Mouse (Mus musculus) brown adipose tissue, adult 24 weeks (tissue): ENCODE results near the gene Mvb12a. TPM values are rescaled to one million over a fixed set of nuclear protein-coding genes. Genes with fewer than 3 reads are reported as not detected.

ENCODE experiments used
- H3K27ac ChIP-seq: fragments of 200-500 bp; replicated peaks from 2 replicates; pipeline ENCODE4 v1.5.1; 2012; ENCODE audit warnings: low read depth, mild to moderate bottlenecking, low read length
- H3K4me1 ChIP-seq: fragments of 200-500 bp; 2 replicates; pipeline ENCODE4 v1.6.1; 2012; ENCODE audit warnings: low read length, mixed read lengths; ENCODE audit not compliant: control insufficient read depth, insufficient read depth, insufficient read length
- H3K4me3 ChIP-seq: fragments of 200-500 bp; 2 replicates; pipeline ENCODE4 v1.5.1; 2012; ENCODE audit warnings: low read depth, mild to moderate bottlenecking, low read length, moderate library complexity; ENCODE audit not compliant: insufficient read depth
- polyA plus RNA-seq: library from polyadenylated mRNA; stranded (reverse); fragments of >200 nt; gene quantifications from 2 replicates; pipeline ENCODE4 v1.2.4, GENCODE M21; 2012; ENCODE audit not compliant: missing spikeins, insufficient read depth, insufficient read length

Mvb12a gene
- polyA plus RNA-seq, 1 experiment = 29.7 TPM

DNA sequence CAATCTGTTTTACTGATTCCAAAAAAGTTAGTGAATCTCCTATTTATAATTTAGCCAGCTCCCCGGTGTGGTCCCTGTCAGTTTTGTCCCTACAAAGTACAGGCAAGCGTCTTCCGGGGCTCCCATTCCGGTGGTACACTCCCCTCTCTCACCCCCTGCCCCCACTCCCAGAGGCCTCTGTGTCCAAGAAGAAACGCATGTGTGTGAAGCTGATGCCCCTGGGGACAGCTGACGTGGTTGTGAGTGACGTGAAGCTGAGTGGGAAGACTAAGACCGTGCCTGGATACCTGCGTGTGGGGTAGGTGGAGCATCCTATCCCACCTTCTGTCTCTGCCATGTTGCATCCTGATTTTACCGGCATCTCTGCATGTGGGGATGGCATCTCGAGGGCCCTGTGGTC lies 2.3 kb downstream of the Mvb12a start:
- H3K4me1 ChIP-seq = peaks cover 2% of the 10 kb centered on the region; the same call in 1 of the 2 replicates
- H3K4me3 ChIP-seq = no peak overlapping the region

DNA sequence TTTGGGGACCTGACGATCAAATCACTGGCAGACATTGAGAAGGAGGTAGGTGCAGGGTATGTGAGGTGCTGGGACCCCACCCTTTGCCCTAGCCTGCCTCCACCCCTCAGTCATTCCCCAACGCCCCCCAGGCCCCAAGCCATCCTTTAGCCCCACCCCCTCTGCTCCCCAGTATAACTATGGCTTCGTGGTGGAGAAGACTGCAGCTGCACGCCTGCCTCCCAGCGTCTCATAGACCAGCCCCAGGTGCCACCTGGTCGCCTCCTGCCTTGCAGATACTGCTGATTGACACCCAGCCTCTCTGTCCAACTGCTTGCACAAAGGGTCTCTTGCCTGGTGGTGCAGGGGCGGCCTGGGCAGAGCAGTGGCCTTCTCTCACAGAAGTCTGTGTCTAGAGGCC lies 4.9 kb downstream of the Mvb12a start:
- no peak overlapping the region for H3K4me3 ChIP-seq
- no peak overlapping the region for H3K27ac ChIP-seq
- peaks cover 2% of the 10 kb centered on the region; the same call in 1 of the 2 replicates for H3K4me1 ChIP-seq

More for the DNA sequence above, 2.3 kb downstream of the Mvb12a start:
- H3K27ac ChIP-seq = no peak overlapping the region

DNA sequence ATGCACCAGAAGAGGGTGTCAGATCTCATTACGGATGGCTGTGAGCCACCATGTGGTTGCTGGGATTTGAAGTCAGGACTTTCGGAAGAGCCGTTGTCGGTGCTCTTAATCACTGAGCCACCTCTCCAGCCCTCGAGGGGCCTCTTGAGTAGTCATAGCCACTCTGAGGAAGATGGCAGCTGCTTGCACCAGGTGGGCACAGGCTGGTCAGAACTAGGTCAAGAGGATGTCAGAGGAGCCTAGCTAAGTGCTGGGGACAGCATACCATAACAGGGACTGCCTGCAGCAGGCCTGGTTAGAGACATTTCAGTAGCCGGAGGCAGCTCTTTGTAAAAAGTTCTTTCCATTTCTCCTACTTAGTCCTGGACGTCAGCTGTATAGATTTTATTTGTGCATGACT lies 8.0 kb downstream of the Mvb12a start:
- Histone ChIP-seq H3K4me3 (no peak overlapping the region), H3K4me1 (no peaks in the 10 kb centered on the region), H3K27ac (no peak overlapping the region)

DNA sequence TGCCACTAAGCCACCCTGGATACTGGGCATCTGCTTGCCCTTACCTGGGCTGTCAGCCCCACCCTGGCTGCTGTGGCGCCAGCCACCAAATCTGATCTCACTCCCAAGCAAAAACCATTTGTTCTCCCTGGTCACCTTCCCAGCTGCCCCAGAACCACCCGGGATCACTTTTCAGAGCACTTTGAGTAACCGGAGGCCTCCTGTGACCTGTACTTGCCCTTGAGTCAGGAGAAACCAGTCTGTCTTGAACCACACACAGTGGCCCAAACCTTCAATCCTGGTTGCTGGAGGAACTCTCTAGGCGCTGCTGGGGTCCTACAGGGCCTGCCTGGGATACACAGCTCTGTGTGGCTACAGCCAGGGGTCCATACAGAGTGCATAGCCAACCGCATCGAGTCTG lies 10.0 kb downstream of the Mvb12a start:
- no peaks in the 10 kb centered on the region for H3K4me1 ChIP-seq
- no peak overlapping the region for H3K27ac ChIP-seq
- H3K4me3 ChIP-seq = no peak overlapping the region

DNA sequence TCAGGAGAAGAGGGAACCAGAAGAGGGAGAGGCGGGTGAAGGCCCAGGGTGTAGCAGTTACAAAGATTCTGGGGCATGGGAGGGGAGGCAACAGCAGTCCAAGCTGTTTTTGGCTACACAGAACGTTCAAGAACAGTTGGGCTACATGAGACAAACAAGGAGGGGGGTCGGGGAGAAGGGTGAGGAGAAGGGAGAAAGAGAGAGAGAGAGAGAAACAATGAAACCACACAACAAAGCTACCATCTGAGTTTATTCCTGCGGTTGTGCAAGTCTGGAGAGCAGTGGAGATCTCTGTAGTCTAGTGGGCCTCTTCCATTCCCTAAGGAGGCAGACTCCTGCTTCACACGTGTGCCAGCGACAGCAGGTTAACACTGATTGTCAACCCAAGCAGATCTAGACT lies 11.3 kb downstream of the Mvb12a start:
- Histone ChIP-seq H3K27ac (no peak overlapping the region), H3K4me3 (no peak overlapping the region), H3K4me1 (no peaks in the 10 kb centered on the region)

DNA sequence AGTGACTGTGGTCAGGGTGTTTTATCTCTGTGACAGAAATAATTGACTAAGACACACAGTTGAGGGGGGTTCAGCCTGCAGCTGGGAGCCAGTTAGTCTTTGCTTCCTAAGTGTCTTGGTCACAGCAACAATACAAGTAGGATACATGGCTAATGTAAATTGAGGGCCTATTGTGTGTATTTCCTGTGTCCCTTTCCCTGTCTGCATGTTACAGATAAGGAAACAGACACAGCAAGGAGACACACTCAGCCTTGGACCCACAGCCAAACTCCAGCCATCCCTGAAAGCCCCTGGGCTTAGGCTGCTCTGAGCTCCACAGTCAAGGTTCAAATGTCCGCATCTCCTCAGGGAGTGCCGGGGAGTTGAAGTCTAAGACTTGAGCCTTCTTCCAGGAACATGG lies 11.9 kb downstream of the Mvb12a start:
- no peak overlapping the region for H3K27ac ChIP-seq
- H3K4me1 ChIP-seq = no peaks in the 10 kb centered on the region
- H3K4me3 ChIP-seq = no peak overlapping the region

DNA sequence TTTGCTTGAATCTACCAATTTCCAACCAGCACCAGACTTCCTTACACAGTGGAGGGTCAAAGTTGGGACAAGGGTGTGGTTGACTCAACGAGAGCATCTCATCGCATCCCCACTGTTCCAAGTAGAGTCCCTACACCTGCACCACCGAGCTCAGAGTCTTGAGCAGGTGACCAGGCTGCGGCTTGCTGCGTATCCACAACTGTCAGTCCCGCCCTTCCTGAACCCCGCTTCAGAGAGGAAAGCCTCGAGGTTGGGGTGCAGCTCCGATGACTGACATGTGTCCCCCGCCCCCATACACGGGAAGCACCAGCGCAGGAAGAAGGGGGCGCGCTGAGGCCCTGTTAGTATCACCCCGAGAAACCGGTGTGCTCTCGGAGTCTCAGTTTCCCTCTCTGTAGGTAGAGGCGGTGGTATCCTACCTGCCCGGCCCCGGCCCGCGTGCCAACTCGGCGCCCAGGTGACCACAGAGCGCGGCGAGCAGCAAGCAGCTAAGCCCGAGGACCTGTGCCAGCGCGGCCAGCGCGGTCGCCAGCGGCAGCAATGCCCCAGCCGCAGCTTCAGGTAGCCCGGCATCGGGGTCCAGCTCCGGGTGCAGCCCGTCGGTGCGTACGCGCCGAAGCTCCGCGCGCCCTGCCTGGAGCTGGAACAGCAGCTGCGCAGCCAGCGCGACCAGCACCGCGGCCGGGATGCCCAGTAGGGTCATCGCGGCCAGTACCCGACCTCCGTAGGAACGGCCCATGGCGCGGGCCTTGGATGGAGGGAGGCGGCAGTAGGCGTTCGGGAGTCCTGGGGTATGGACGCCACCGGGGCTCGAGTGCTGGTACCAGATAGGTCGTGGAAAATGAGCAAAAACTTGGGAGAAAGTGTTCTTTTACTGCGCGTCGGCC lies 15.6 kb downstream of the Mvb12a start, which contains the start of gene Tmem221:
Tmem221 (minus strand) TSS at position 801 of the 887 bp plus-strand sequence.
- Histone ChIP-seq H3K4me3 (peak within 1 kb of the TSS; percentile 51), H3K4me1 (no peaks in the 10 kb centered on the region), H3K27ac (no peak within 1 kb of the TSS)

DNA sequence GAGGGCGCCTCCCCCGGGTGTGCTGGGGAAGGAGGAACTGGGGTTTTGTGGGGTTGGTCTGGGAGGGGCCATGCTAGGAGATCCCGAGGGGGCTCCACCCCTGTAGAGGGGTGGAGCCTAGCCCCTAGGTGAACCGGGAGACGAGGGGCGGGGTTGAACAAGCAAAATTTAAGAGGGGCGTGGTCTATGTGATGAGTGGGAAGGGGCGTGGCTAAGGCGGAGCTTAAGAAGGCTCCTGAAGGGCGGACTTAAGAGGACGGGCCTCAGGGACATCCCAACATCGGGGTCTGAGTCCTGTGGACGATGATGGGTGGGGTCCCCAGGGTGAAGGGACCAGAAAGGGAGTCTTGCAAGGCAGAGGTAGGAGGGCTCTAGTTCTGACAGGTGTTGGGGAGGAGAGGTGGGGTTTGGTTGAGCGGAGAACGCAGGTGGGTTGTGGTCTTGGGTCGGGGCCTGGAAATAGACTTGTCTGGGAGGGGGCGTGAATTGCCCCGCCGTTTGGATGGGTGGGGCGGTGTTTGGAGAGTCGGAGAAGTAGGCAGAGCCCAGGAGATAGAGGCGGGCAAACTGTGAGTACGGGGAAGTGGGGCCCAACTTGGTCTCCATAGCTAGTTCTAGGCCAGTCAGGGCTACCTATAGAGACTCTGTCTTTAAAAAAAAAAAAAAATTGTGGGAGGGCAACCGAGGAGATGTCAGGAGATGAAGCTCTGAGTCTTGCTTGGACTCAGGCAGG lies 16.4 kb downstream of the Mvb12a start:
- Histone ChIP-seq H3K27ac (no peak overlapping the region), H3K4me3 (peak overlapping the region; percentile 51), H3K4me1 (no peaks in the 10 kb centered on the region)

DNA sequence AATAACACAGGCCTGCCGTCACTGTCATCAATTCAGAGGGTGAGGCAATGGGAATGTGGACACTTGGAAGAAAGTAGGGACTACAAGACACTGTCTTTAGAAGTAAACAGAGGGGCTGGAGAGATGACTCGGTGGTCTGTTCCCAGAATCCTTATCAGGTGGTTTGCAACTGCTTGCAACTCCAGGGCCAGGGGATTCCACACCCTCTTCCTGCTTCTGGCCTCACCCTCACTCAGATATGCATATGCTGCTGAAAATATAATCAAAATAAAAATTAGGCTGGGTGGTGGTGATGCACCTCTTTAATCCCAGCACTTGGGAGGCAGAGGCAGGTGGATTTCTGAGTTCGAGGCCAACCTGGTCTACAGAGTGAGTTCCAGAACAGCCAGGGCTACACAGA lies 17.3 kb downstream of the Mvb12a start:
- Histone ChIP-seq H3K27ac (no peak overlapping the region), H3K4me3 (no peak overlapping the region), H3K4me1 (no peaks in the 10 kb centered on the region)

DNA sequence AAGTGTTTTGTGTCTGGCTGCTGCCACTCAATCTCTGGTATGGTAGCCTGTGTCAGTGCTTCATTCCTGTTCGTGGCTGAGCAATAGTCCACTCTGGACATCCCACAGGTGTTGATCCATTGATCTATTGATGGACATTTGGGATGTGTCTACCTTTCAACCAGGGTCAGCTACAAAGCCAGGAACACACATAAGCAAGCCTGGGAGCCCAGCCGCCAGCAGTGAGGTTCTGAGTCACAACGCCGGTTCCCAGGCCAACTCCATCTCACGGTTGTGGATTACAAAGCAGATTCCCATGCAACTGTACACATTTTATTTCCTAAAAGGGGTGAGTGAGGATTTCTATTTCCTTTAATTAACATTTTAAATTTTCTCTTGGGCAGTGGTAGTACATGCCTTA lies 18.0 kb downstream of the Mvb12a start:
- Histone ChIP-seq H3K4me3 (no peak overlapping the region), H3K4me1 (no peaks in the 10 kb centered on the region)

DNA sequence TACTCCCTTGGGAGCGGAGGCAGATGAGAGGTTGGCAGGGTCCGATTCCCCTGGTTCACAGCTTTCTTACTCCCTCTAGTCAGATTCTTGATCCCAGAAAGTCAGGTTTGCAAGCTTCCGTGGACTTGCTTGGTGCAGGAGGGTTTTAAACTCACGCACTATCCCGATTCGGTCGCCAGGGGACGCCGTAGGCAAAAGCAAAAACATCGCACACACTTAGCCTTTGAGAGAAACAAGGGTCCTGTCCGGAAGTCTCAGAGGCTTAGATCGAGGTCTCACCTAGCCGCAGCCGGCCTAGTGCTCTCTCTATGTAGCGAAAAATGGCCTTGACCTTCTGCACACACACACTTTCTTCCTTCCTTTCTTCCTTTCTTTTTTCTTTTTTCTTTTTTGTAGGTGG lies 18.7 kb downstream of the Mvb12a start:
- no peaks in the 10 kb centered on the region for H3K4me1 ChIP-seq
- H3K27ac ChIP-seq = no peak overlapping the region
- H3K4me3 ChIP-seq = no peak overlapping the region

More for the DNA sequence above, 18.0 kb downstream of the Mvb12a start:
- H3K27ac ChIP-seq = no peak overlapping the region

DNA sequence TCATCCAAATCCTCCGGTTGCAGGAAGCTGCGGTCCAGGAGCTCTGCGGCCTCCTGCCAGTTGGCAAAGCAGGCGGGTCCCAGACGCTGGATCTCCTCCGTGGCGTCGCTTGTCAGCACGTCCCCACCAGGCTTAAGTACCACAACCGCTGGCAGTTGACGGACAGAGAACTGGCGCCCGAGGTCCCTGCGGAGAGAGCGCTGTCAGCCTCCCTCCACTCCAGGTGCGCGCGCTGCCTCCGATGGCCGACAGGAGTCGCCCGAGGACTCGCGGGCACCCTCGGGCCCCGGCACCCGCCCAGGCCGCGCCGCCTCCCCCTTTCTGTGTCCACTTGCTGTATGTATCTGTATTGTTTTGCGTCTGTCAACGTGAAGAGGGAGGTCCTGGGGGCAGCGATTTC lies 20.0 kb downstream of the Mvb12a start:
- peaks cover 7% of the 10 kb centered on the region; the same call in 1 of the 2 replicates for H3K4me1 ChIP-seq
- no peak overlapping the region for H3K4me3 ChIP-seq
- H3K27ac ChIP-seq = no peak overlapping the region

DNA sequence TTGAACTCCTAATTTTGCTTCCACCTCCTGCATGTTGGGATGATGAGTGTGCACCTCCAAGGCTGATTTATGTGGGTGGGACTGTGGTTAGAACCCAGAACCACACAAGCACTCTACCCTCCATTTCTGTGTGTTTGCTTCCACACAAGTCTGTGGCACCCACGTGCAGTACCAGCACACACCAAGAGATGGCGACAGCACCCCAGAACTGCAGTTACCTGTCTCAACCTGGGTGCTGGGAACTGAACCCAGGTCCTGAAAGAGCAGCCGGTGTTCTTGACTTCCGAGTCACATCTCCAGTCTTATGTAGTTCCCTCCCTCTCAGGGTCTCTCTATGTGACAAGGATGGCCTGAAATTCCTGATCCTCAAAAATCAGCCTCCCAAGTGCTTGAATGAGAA lies 21.3 kb downstream of the Mvb12a start:
- Histone ChIP-seq H3K4me1 (peaks cover 8% of the 10 kb centered on the region; the same call in 1 of the 2 replicates), H3K4me3 (no peak overlapping the region), H3K27ac (0 out of 2 replicates have a peak overlapping the region, but pooled peaks have one; percentile 25)

DNA sequence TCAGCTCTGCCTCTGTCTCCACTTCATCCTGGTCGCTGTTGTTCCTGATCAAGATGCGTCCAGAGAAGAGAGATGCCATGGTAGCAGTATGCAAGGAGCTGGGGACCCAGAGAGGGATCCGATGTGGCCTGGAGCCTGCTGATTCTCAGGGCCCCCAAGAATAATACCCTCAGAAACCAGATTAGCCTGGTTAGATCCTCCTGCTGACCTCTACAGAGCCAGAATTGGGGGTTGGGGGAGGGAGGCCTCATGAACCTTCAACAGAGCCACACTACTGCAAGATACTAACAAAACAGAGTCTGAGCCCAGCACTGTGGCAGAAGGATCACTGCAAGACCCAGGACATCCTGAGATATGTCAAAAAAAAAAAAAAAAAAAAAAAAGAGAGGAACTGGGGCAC lies 23.8 kb downstream of the Mvb12a start, which contains the start of gene Nxnl1:
Nxnl1 (minus strand) TSS at position 101 of the 400 bp plus-strand sequence.
- H3K4me3 ChIP-seq = no peak within 1 kb of the TSS
- H3K4me1 ChIP-seq = peaks cover 12% of the 10 kb centered on the region
- peak within 1 kb of the TSS; percentile 90 for H3K27ac ChIP-seq

DNA sequence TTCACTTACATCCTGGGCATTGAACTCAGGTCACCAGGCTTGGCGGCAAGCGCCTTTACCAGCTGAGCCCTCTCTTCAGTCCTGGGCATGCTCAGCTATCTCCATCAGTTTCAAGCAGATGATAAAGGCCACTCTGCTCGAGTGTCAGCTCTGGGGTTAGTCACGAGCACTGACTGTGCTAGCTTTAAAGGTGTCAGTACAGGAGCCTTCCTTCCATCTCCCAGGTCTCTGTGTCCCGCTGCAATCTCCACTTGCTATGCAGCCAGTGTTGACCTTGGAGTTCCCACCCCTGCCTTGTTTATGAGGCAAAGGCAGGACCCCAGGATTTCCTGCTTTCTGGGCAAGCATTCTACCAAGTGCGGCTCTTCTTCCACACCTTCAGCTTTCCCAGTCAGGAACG lies 24.9 kb downstream of the Mvb12a start:
- peak overlapping the region; percentile 90 for H3K27ac ChIP-seq
- peaks cover 12% of the 10 kb centered on the region for H3K4me1 ChIP-seq
- no peak overlapping the region for H3K4me3 ChIP-seq
